Mouse (Mus musculus) brain, embryonic 14.5 days (tissue): Measurements from ENCODE around the gene Slc12a8. TPM values are rescaled to one million over a fixed set of nuclear protein-coding genes. Genes with fewer than 3 reads are reported as not detected.

Experiments
- DNase-seq: peaks from one replicate; pipeline ENCODE4 v3.0.0-alpha.2; 2011; ENCODE audit warnings: low read depth
- CTCF ChIP-seq: fragments of 200-500 bp; IDR thresholded peaks from 2 replicates; pipeline ENCODE4 v1.5.1; 2012; ENCODE audit warnings: inconsistent platforms, mild to moderate bottlenecking, moderate library complexity, borderline replicate concordance; ENCODE audit not compliant: insufficient read depth, insufficient read length; ENCODE audit errors: extremely low read depth
- POLR2A ChIP-seq: fragments of 200-500 bp; IDR thresholded peaks from 2 replicates; pipeline ENCODE4 v1.6.1; 2012; ENCODE audit warnings: mild to moderate bottlenecking, inconsistent platforms, borderline replicate concordance; ENCODE audit not compliant: poor library complexity, insufficient read depth, insufficient read length, severe bottlenecking; ENCODE audit errors: extremely low read depth
- polyA plus RNA-seq: library from polyadenylated mRNA; depleted of rRNA; stranded (reverse); fragments of >200 nt; gene quantifications from 2 replicates; pipeline ENCODE4 v1.2.3, GENCODE M21; 2012

The Slc12a8 gene
- polyA plus RNA-seq, 1 experiment, result 0.75 TPM

DNA sequence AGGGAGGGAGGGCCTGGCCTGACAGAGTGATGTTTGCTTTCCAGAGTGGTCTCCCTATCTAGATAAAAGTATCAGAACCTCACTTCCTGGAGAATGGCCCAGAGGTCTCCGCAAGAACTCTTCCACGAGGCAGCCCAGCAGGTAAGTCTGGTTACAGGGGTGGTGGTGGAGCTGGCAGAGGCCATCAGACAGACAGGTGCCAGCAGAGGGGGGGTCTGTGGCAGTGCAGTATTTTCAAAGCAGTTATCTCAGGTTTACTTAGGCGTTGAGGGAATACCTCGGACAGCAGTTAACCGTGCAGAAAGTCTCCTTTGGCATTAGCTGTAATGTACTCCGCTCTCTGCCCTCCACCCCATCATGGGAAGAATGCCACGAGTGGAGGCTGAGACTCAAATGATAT, 1.1 kb downstream of the Slc12a8 start:
- DNase-seq, result no peak
- TF ChIP-seq POLR2A (no peak), CTCF (no peak)

- DNase-seq, result no peak
- TF ChIP-seq CTCF (no peak), POLR2A (no peak)
These were observed 2.9 kb downstream of the Slc12a8 start for GRCm38 (mm10) chr16:33519916-33520568.

GRCm38 (mm10) chr16:33522516-33522915, 5.4 kb downstream of the Slc12a8 start:
- TF ChIP-seq CTCF (no peak), POLR2A (no peak)
- no peak for DNase-seq

- TF ChIP-seq CTCF, result no peak
- TF ChIP-seq POLR2A, result no peak
- peak; percentile 25 for DNase-seq
These were observed 6.4 kb downstream of the Slc12a8 start for GRCm38 (mm10) chr16:33523571-33523970.

GRCm38 (mm10) chr16:33529502-33530454, 12.7 kb downstream of the Slc12a8 start:
- TF ChIP-seq POLR2A (no peak), CTCF (no peak)
- DNase-seq, result peak; percentile 36

GRCm38 (mm10) chr16:33531184-33531583, 14.1 kb downstream of the Slc12a8 start:
- TF ChIP-seq CTCF (no peak), POLR2A (no peak)
- DNase-seq, result no peak

DNA sequence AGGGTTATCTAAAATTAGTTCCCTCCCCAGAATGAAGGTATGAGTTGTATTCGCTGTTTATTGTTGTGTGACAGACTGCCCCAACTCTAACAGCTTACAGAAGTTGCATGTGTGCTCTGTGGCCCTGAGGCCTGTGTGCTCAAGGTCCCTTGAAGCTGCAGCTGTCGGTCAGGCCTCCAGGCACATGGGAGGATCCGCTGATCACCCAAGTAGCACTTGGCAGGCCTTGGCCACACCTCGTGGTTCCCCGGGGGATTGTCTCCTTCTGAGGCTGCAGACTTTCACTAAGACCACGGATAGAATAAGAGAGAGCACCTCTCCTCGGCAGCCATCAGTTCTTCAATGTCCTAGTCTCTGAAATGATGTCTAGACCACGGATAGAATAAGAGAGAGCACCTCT, 19.3 kb downstream of the Slc12a8 start:
- TF ChIP-seq POLR2A, result no peak
- TF ChIP-seq CTCF, result no peak
- DNase-seq, result no peak

DNA sequence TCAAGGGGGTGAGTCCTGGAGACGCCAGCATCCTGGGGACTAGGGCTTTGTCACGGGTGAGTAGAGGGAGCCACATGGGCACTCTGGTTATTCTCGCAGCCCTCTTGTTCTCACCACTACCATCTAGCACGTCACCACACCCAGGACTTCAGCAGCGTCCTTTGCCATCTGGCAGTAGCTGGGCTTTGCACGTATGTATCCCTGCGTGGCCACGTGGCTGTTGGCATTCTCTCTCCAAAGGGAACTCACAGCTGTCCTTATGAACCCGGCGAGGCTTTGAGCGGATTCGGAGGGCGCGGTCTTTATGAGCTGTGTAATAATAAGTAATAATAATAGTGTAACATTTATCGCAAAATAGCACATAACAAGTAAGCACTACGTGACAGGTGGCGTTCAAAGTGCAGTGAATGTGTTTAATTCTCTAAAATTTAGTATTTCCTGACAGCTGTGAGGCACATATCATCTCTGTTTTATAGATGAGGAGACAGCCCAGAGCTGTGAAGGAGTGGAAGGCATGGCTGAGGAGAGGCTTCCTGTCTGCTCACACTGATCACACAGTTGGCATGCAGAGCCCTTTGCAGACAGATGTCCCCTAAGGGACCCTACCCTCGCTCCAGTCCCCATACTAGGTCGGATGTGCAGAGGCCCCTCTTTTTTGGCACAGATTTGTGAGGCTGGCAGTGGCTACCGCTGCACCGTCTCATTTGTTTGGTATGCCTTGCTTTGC, 20.5 kb downstream of the Slc12a8 start:
- TF ChIP-seq CTCF, result no peak
- TF ChIP-seq POLR2A, result no peak

GRCm38 (mm10) chr16:33544346-33544745, 27.2 kb downstream of the Slc12a8 start:
- TF ChIP-seq CTCF (no peak), POLR2A (no peak)
- no peak for DNase-seq

More for the DNA sequence above, 20.5 kb downstream of the Slc12a8 start:
- DNase-seq, result peak; percentile 44

DNA sequence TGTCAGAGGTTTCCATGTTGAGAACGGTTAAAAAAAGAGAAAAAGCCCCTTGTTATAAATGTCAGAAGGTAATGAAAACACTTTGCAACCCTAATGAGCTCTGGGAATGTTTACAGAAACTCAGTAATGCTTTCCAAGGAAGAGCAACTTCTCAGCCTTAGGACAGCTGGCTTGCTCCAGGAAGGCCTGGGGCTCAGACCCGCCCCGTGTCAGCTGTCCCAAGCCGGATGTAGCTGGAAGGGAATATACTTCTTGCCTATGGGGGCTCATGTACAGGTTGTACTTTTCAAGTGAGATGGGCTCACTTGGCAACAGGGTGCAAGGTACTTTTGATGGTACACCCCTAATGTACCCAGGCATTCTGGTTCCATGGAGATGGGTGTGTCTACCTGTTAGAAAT, 28.4 kb downstream of the Slc12a8 start:
- TF ChIP-seq POLR2A (no peak), CTCF (no peak)
- DNase-seq, result no peak
